Mouse (Mus musculus) erythroblast, embryonic 14.5 days (primary cell): ENCODE measurements at regions not wholly inside any gene's neighbourhood (a gene's known extent, or its start where the extent isn't known, plus 50 kb on each side); places are given as distances from the start of the nearest gene placed in this dataset.

Experiments
- GATA1 ChIP-seq: IDR thresholded peaks from 2 replicates; pipeline ENCODE4 v1.6.1; 2012; ENCODE audit warnings: low read length, inconsistent platforms, mixed read lengths
- TAL1 ChIP-seq: IDR thresholded peaks from 3 replicates; pipeline ENCODE4 v1.6.1; 2012; ENCODE audit warnings: low read length, inconsistent platforms, mixed read lengths

GRCm38 (mm10) chr2:161338953-161339326 lies 230.1 kb upstream of the Chd6 start:
- TF ChIP-seq GATA1 (no peak), TAL1 (no peak)
